Mouse (Mus musculus) ES-E14 (cell line): ENCODE measurements around the gene Exoc4. TPM values are rescaled to one million over a fixed set of nuclear protein-coding genes. Genes with fewer than 3 reads are reported as not detected.

Experiments
- DNase-seq: peaks from one replicate; pipeline ENCODE4 v3.0.0-alpha.2; 2013; ENCODE audit warnings: low read depth, low spot score
- H3K27ac ChIP-seq: 2 replicates; pipeline ENCODE4 v1.5.1; 2012; ENCODE audit warnings: low read depth, mild to moderate bottlenecking, low read length, moderate library complexity, mixed read lengths; ENCODE audit not compliant: poor library complexity, insufficient read depth, severe bottlenecking
- H3K36me3 ChIP-seq: 2 replicates; pipeline ENCODE4 v1.6.1; 2012; ENCODE audit warnings: mild to moderate bottlenecking, low read length, moderate library complexity, mixed read lengths; ENCODE audit not compliant: control insufficient read depth, poor library complexity, insufficient read depth, severe bottlenecking
- H3K4me1 ChIP-seq, 2 experiments: fragments of 150-350 bp in 1 of 2; sonication (generic) in 1 of 2; 2 replicates each; pipeline ENCODE4 v1.6.1; 2012; ENCODE audit warnings: low read length in 2 of 2, mild to moderate bottlenecking in 1 of 2, mixed read lengths in 1 of 2; ENCODE audit not compliant: control insufficient read depth in 2 of 2, insufficient read depth in 2 of 2, poor library complexity in 1 of 2
- H3K4me3 ChIP-seq, 2 experiments: fragments of 150-350 bp in 1 of 2; sonication (generic) in 1 of 2; 2 replicates each; pipeline ENCODE4 v1.5.1; 2012; ENCODE audit warnings: low read length in 2 of 2, low read depth in 1 of 2, mild to moderate bottlenecking in 1 of 2, mixed read lengths in 1 of 2; ENCODE audit not compliant: insufficient read depth in 1 of 2, poor library complexity in 1 of 2, severe bottlenecking in 1 of 2
- H3K9ac ChIP-seq: 2 replicates; pipeline ENCODE4 v1.6.1; 2012; ENCODE audit warnings: low read depth, mild to moderate bottlenecking, low read length, mixed read lengths; ENCODE audit not compliant: poor library complexity, insufficient read depth, severe bottlenecking
- H3K9me3 ChIP-seq: fragments of 150-350 bp; sonication (generic); 2 replicates; pipeline ENCODE4 v1.6.1; 2012; ENCODE audit warnings: low read depth, mild to moderate bottlenecking, low read length; ENCODE audit not compliant: control insufficient read depth, insufficient read depth
- CHD2 ChIP-seq: IDR thresholded peaks from 2 replicates; pipeline ENCODE4 v1.6.1; 2014; ENCODE audit warnings: mild to moderate bottlenecking, low read depth, low read length, inconsistent platforms
- HCFC1 ChIP-seq: IDR thresholded peaks from 2 replicates; pipeline ENCODE4 v1.6.1; 2012; ENCODE audit warnings: low read length, inconsistent platforms, borderline replicate concordance; ENCODE audit not compliant: insufficient read depth
- MAFK ChIP-seq: IDR thresholded peaks from 2 replicates; pipeline ENCODE4 v1.6.1; 2014; ENCODE audit warnings: mild to moderate bottlenecking, low read depth, low read length, inconsistent platforms; ENCODE audit not compliant: insufficient read depth
- ZC3H11A ChIP-seq: IDR thresholded peaks from 2 replicates; pipeline ENCODE4 v1.6.1; 2012; ENCODE audit warnings: low read depth, mild to moderate bottlenecking, inconsistent platforms, low read length, borderline replicate concordance
- ZNF384 ChIP-seq: IDR thresholded peaks from 2 replicates; pipeline ENCODE4 v1.6.1; 2012; ENCODE audit warnings: low read depth, low read length, inconsistent platforms
- in situ Hi-C, 2 experiments: fragments of 600-800 bp; cut with MboI; formaldehyde crosslinking; loops; one replicate each; pipeline ENCODE4 v1.15.1; 2025; ENCODE audit warnings: low sequenced_read_pairs in 2 of 2, inconsistent platforms in 1 of 2; ENCODE audit not compliant: unreplicated experiment in 2 of 2
- total RNA-seq: library from RNA; depleted of rRNA; stranded (reverse); fragments of 300-350 nt; gene quantifications from 2 replicates; pipeline ENCODE4 v1.2.3, GENCODE M21; 2012

Exoc4 gene
- total RNA-seq, 1 experiment, result 99.3 TPM

DNA sequence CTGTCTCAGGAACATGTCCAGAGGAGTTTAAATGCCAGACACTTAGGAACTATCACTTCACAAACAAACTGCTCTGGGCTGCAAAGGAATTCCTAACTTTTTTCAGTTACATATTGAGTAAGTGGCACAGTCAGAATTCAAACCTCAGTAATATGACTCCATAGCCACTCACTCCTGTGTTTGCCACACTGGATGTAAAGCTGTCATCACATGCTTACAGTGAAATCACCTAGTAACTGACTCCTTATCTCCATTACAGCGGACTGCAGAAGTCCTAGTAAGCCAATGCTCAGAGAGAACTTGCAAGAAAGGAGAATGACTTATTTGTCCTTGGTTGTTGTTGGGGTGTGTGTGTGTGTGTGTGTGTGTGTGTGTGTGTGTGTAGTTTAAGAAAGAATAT lies 448.1 kb downstream of the Exoc4 start:
- Histone ChIP-seq H3K4me1 (no peaks in the 10 kb centered on the region), H3K36me3 (no peaks in the 10 kb centered on the region), H3K27ac (no peak overlapping the region), H3K9me3 (no peaks in the 10 kb centered on the region), H3K4me3 (no peak overlapping the region), H3K9ac (no peak overlapping the region)
- in situ Hi-C loops, result no loop called here
- no peak for DNase-seq
- TF ChIP-seq MAFK, result no peak

DNA sequence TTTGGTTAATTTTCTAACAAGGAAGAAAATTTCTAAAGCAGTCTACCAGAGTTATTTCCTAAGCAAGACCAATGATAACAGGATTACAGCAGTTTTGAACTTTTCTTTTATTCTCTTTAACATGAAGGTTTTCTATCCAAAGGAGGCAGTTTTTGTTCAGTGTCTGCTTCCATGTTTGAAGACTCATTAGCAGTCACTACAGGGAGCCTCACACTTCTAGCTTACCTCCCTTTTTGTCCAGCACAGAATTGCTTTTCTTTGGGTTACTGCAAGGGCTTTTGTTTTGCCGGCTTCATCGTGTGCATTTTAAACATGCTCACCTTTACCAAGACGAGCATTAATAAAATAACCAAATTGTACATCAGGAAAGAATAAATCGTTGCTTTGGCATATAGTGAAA lies 460.0 kb downstream of the Exoc4 start:
- H3K9ac ChIP-seq, result no peak overlapping the region
- in situ Hi-C loops, result no loop called here
- no peaks in the 10 kb centered on the region for H3K36me3 ChIP-seq
- no peak overlapping the region for H3K4me3 ChIP-seq
- no peaks in the 10 kb centered on the region for H3K9me3 ChIP-seq
- no peaks in the 10 kb centered on the region for H3K4me1 ChIP-seq
- TF ChIP-seq ZC3H11A, result no peak
- TF ChIP-seq HCFC1, result no peak
- TF ChIP-seq MAFK, result no peak
- no peak for TF ChIP-seq ZNF384
- no peak for TF ChIP-seq CHD2
- DNase-seq, result no peak
- H3K27ac ChIP-seq, result no peak overlapping the region

GRCm38 (mm10) chr6:33709340-33709739 lies 460.5 kb downstream of the Exoc4 start:
- DNase-seq, result no peak
- TF ChIP-seq ZNF384 (no peak), MAFK (no peak), ZC3H11A (no peak), CHD2 (no peak), HCFC1 (no peak)
- in situ Hi-C loops, result no loop called here

GRCm38 (mm10) chr6:33711742-33712141 lies 462.9 kb downstream of the Exoc4 start:
- TF ChIP-seq ZNF384, result no peak
- TF ChIP-seq ZC3H11A, result no peak
- no peak for TF ChIP-seq HCFC1
- no peak for TF ChIP-seq MAFK
- TF ChIP-seq CHD2, result no peak
- H3K4me1 ChIP-seq, result no peaks in the 10 kb centered on the region
- in situ Hi-C loops, result no loop called here
- H3K27ac ChIP-seq, result no peak overlapping the region
- H3K4me3 ChIP-seq, result no peak overlapping the region
- no peaks in the 10 kb centered on the region for H3K36me3 ChIP-seq
- no peak overlapping the region for H3K9ac ChIP-seq
- DNase-seq, result no peak
- no peaks in the 10 kb centered on the region for H3K9me3 ChIP-seq

More at GRCm38 (mm10) chr6:33709340-33709739, 460.5 kb downstream of the Exoc4 start:
- Histone ChIP-seq H3K4me1 (no peaks in the 10 kb centered on the region), H3K27ac (no peak overlapping the region), H3K36me3 (no peaks in the 10 kb centered on the region), H3K9ac (no peak overlapping the region), H3K9me3 (no peaks in the 10 kb centered on the region), H3K4me3 (no peak overlapping the region)

GRCm38 (mm10) chr6:33712540-33713118 lies 463.7 kb downstream of the Exoc4 start:
- TF ChIP-seq ZC3H11A, result no peak
- TF ChIP-seq CHD2, result no peak
- no peak for TF ChIP-seq MAFK
- no peak for TF ChIP-seq ZNF384
- TF ChIP-seq HCFC1, result no peak
- in situ Hi-C loops, result no loop called here
- Histone ChIP-seq H3K9me3 (no peaks in the 10 kb centered on the region), H3K4me3 (no peak overlapping the region), H3K36me3 (no peaks in the 10 kb centered on the region), H3K4me1 (no peaks in the 10 kb centered on the region), H3K27ac (no peak overlapping the region), H3K9ac (no peak overlapping the region)
- no peak for DNase-seq
